Mouse (Mus musculus) heart, postnatal 0 days (tissue): Measurements from ENCODE around the gene Cd200r1.

Source experiments
- CTCF ChIP-seq: IDR thresholded peaks from 2 replicates; pipeline ENCODE4 v1.5.1; 2016; ENCODE audit warnings: antibody characterized with exemption, control low read depth, low read depth
- EP300 ChIP-seq: IDR thresholded peaks from 2 replicates; pipeline ENCODE4 v1.6.1; 2016; ENCODE audit warnings: antibody characterized with exemption, low read depth

DNA sequence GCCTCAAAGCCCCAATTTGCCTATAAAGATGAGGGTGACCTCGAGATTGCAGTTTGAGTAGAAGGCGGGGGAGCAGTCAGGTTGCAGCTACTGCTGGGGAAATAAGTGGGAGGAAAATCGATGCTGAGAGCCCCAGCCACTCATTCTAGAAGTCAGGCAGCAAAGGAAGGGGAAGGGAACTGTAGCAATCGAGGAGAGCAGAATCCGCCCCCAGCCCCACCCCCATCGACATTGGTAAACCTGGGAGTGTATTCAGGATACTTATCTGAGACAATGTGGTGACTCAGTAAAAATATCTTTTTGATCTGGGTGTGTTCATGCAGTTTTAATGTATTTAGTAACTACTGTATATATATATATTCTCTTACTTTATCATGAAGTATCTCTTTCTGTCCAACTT lies 7.0 kb downstream of the Cd200r1 start:
- no peak for TF ChIP-seq CTCF
- no peak for TF ChIP-seq EP300
